Mouse (Mus musculus): ENCODE measurements around the gene Inhbb.

Inhbb gene

DNA sequence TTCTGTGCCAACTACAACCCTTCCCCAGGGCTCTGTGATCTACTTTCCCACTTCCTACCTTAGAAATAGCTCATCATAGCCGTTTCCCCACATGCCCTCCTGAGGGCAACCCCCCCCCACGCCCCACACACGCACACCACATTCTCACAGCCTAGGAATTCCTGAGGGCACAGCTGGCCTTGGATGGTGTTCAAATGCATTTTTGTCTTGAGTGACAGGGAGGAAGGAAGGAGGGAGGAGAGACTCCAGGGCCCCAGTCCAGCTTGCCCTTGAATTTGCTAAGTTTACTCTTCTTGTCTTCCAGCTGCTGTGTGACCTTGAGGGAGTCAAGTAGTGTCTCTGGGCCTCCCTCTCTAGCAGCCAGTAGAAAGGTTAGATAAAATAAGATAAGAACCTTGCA is 17.2 kb downstream of the Inhbb start:
- CTCF ChIA-PET, result interaction anchor here in 3 of 4 experiments (0.5 to 0.9 kb wide), 3 partner anchors 16 to 102 kb away, joined by 4 to 9 read pairs (median 5); no protein-coding TSS in a partner anchor

DNA sequence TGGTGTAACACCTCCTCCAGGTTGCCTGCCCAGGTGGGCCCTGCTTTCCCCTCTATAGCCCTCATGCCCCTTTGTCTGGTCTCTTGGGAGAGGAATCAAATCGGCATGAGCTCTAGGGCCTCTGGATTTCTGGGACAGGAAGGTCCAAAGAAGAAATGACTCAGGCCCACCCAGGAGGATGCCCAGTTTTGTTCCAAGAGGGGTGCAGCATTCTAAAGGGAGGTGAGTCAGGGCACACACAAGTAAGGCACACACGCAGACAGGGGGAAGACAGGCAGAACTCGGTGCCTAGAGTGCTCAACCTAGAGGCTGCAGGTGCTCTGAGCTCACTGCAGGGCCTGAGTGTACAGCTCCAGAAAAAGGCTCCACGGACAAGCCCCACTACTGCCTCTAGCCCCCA is 17.7 kb downstream of the Inhbb start:
- ChIA-PET POLR2A (interaction anchor here in 3 of 4 experiments (0.6 to 2.3 kb wide), 7 partner anchors 14 to 328 kb away, joined by 3 to 20 read pairs (median 3); no protein-coding TSS in a partner anchor), CTCF (interaction anchor here in 1 of 4 experiments (0.6 kb wide), 1 partner anchor 123 kb away, joined by 5 read pairs; no protein-coding TSS in a partner anchor)

More for the DNA sequence above, 17.2 kb downstream of the Inhbb start:
- POLR2A ChIA-PET, result interaction anchor here (0.6 to 2.3 kb wide), 8 partner anchors 11 to 1112 kb away, joined by 3 to 20 read pairs (median 4); no protein-coding TSS in a partner anchor

DNA sequence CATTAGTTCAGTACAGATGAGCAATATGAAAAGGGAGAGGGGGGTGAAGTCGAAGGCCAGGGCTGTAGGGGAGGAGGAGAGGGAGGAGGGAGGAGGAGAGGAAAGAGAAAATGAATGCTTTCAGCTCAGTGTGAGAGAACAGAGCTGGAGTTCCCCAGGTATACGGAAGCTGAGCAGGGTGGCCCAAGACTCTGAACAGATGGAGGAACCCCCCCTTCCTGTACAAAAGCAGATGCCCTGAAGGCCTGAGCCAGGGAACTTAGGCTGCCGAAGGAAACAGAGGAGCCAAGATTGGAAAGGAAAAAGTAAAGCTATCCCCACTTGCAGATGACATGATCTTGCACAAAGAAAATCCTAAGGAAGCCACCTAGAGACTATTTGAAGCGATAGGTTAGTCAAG is 20.8 kb downstream of the Inhbb start:
- ChIA-PET CTCF (interaction anchor here in 1 of 4 experiments (1.0 kb wide), 1 partner anchor 80 kb away, joined by 3 read pairs; no protein-coding TSS in a partner anchor), POLR2A (interaction anchor here in 2 of 4 experiments (1.1 to 1.6 kb wide), 4 partner anchors 9 to 13 kb away, joined by 3 to 6 read pairs (median 4); no protein-coding TSS in a partner anchor)

DNA sequence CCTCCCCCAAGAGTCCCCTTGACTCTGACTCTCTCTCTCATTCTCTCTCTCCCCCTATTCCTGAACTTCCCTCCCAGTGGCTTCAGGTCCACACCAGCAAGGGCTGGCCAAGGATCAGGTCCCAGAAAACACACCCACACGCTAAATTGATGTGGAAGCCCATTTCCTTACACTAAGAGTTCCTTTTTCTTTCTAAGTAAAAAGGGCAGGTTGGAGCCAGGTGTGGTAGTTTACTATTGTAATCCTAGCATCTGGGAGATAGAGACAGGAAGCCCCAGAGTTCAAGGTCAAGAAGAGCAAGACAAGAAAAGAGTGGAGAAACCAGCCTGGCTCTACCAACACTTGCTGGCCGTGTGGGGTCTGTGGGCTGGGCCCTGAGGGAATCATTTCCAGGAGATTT is 23.4 kb downstream of the Inhbb start:
- CTCF ChIA-PET, result interaction anchor here in 1 of 4 experiments (0.9 kb wide), 1 partner anchor 10 kb away, joined by 6 read pairs; no protein-coding TSS in a partner anchor
- POLR2A ChIA-PET, result interaction anchor here (0.6 to 2.5 kb wide), 12 partner anchors 9 to 276 kb away, joined by 3 to 18 read pairs (median 4); no protein-coding TSS in a partner anchor

DNA sequence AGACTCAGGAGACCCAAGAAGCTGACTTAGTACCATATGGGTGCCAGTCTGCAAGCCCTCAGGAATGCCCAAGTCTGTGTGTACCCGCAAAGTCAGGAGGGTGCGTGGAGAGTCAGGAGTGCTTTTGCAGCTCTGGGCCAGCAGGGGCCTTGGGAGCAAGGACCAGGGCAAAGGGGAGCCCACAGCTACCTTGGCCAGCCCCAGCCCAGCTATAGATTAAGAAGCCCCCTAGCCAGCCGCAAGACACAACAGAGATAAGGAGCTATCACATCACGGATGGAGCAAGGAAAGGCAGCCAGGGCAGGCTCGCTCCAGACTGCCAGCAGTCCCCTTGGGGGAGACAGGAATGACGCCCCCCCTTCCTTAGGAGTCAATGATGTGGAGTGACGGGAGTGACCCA is 24.2 kb downstream of the Inhbb start:
- POLR2A ChIA-PET, result interaction anchor here (0.6 to 2.5 kb wide), 18 partner anchors 9 to 474 kb away, joined by 3 to 18 read pairs (median 3); no protein-coding TSS in a partner anchor
- CTCF ChIA-PET, result interaction anchor here in 3 of 4 experiments (0.5 to 1.6 kb wide), 5 partner anchors 8 to 264 kb away, joined by 3 to 8 read pairs (median 5); no protein-coding TSS in a partner anchor

DNA sequence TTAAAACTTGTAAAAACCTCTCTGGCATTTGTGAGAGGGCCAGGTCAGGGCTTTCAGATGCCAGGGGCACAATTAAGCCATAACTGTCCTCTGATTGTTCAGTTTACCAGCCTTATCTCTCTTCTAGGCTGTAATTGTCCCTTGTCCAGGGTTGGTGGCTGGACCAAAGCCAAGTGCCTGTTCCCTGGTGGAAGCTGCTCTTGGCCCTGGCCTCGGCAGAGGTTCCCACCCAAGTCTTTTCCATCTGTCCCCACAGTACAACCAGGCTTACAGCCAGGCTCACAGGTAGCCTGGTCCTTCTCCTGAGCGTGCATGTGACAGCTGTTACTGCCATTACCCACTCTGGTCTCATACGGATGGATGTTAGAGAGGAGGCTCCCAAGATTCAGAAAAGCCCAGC is 30.7 kb downstream of the Inhbb start:
- POLR2A ChIA-PET, result interaction anchor here in 3 of 4 experiments (0.5 to 3.9 kb wide), 8 partner anchors 10 to 624 kb away, joined by 3 to 20 read pairs (median 4); no protein-coding TSS in a partner anchor

DNA sequence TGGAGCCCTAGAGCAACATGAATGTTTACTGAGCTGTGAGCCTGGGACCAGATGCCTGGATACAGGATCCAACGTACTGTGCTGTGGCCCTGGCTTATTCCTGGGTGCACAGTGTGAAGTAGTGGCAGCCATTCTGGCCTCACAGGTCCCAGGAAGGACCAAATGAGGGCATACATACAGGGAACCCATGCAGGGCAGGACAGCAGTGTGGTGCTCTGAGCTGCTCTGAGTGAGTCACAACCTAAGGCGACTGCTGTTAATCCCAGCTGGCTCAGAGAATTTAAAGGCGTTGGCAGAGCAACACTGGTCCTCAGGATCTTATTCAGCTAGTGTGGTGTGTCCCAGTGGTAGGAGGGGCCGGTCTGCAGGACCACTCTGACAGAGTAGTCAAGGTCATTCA is 31.4 kb downstream of the Inhbb start:
- POLR2A ChIA-PET, result interaction anchor here in 3 of 4 experiments (0.5 to 3.9 kb wide), 11 partner anchors 11 to 696 kb away, joined by 3 to 20 read pairs (median 3); no protein-coding TSS in a partner anchor
- CTCF ChIA-PET, result no interaction called here

More for the DNA sequence above, 30.7 kb downstream of the Inhbb start:
- CTCF ChIA-PET, result no interaction called here

DNA sequence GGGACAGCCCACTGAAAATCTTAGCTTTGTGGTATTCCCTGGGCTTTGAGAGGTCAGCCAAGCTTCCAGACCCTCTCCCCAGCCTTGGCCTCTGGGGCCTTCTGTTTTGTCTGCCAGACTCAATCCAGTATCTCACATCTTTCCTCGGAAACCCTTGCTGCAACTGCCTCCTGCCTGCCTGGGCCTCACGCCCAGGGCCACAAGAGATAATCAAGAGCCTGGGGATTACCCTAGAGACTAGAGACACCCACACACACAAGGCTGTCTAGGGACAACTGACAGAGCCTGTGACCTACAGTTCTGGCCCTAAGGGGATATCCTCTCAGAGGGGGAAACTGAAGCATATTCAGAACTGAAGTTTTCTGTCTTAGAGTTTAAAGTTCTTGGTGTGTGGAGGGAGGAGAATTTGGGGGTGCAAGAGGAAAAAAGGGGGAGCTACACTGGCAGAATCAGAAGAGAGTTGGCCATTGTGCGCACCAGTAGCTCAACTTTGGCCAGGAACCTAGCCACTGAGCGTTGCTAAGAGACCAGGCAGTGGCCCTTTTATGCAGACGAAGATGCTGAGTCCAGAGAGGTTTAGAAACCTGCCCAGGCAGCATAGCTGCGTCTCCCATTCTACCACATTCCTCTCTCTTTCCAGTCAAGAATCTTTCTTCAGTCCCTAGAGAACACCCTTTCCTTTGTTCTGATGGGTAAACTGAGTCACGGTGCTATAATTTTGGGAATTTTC is 32.1 kb downstream of the Inhbb start:
- ChIA-PET CTCF (interaction anchor here in 1 of 4 experiments (2.0 kb wide), 1 partner anchor 8 kb away, joined by 8 read pairs; no protein-coding TSS in a partner anchor), POLR2A (interaction anchor here in 3 of 4 experiments (0.7 to 3.9 kb wide), 13 partner anchors 8 to 931 kb away, joined by 3 to 20 read pairs (median 6); no protein-coding TSS in a partner anchor)

DNA sequence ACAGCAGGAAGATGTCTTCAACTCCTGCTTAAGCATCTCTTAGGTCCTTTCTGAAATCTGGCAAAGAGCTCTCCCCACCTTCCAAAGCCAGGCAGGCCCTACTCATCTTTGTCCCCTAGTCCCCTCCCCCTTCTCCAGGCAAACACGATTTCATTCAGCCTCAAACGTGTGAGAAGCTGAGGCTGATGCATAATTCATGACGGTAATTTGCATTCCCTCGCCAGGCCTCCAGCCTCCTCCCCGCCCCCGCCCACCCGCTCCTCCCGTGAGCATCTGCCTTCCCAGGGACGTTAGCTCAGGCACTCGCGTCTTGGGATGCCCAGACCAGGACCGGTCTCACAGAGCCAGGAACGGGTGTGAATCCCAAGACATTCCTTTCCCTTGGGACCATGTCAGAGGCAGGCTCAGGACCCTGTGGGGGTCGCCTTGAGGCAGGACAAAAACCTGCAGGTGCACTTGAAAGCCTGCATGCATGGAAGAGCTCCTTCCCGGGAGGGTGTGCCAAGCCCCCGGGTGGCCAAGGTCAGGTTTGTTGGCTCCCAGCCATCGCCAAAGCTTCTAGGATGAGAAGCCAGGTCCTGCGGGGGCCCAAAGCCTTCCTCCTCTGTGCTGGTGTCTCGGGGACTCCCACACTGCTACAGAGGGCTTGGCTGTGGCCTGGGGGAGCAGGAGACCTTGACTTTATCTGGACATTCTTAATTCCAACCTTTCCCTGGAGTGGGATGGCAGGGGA is 33.2 kb downstream of the Inhbb start:
- POLR2A ChIA-PET, result interaction anchor here (0.6 to 3.9 kb wide), 41 partner anchors 9 to 1763 kb away, joined by 3 to 20 read pairs (median 4); no protein-coding TSS in a partner anchor

DNA sequence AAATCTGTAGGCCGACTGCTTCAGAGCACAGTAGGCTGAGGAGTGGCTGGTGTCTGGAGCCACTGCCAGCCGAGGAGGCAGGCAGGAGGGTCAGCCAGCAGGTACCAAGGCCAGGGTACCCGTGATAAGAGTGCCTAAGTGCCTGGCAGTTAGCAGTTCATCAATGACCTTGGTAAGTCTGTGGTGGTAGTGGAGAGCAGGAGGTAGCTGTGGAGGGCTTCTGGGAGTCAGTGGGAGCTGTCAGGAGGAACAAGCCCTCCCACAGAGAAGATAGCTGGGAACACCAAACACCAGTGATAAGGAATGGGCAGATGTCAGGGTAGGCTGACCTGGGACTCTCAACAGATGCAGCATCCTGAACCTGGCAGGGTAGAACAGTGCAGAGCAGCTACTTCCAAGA is 35.7 kb downstream of the Inhbb start:
- ChIA-PET CTCF (interaction anchor here in 1 of 4 experiments (1.0 kb wide), 1 partner anchor 11 kb away, joined by 3 read pairs; no protein-coding TSS in a partner anchor), POLR2A (interaction anchor here in 3 of 4 experiments (0.6 to 1.7 kb wide), 6 partner anchors 9 to 734 kb away, joined by 3 to 4 read pairs (median 3); partner anchors contain the start of genes 3110009E18Rik (in 1 of the 3) and Dbi (in 1 of the 3))

More for the DNA sequence above, 33.2 kb downstream of the Inhbb start:
- CTCF ChIA-PET, result interaction anchor here (0.5 to 2.0 kb wide), 25 partner anchors 8 to 686 kb away, joined by 3 to 17 read pairs (median 4); no protein-coding TSS in a partner anchor

DNA sequence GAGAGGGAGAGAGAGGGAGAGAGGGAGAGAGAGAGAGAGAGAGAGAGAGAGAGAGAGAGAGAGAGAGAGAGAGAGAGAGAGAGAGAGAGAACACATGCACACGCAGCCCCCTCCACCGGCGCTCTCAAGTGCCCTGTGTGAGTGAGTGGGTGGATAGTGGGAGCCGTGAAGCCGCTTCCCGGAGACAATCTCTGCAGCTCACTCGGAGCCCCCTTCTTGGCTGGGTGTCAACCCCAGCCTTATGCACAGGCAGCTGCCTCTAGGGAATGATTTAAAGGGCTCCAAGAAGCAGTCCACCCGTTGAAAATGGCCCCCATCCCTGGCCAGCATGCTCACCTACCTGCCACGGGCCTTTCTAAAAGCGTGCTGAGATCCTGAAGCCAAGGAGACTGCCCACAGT is 38.1 kb downstream of the Inhbb start:
- CTCF ChIA-PET, result interaction anchor here in 1 of 4 experiments (0.6 kb wide), 1 partner anchor 38 kb away, joined by 3 read pairs; no protein-coding TSS in a partner anchor
- POLR2A ChIA-PET, result interaction anchor here (0.6 to 0.7 kb wide), 4 partner anchors 9 to 821 kb away, joined by 3 to 6 read pairs (median 4); no protein-coding TSS in a partner anchor

DNA sequence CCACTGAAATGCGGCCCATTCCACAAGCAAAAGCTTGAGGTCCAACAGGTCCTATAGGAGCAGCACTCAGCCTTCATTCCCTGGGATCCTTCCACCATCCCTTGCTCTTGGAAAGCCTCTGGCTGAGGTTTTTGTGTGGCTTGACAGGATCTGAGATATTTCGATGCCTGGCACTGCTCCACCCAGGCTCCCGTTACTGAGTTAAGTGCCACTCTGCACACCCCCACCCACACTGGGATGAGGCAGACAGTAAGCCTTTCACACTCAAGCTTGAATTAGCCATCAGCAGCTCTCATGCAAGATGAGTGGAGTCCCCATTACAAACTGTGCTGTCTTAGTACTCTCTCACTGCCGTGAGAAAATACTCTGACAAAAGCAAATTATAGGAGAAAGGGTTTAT is 41.4 kb downstream of the Inhbb start:
- ChIA-PET CTCF (interaction anchor here in 2 of 4 experiments (0.6 to 1.3 kb wide), 3 partner anchors 8 to 720 kb away, joined by 3 to 5 read pairs (median 3); no protein-coding TSS in a partner anchor), POLR2A (interaction anchor here in 2 of 4 experiments (0.5 to 1.9 kb wide), 6 partner anchors 8 to 45 kb away, joined by 3 to 8 read pairs (median 4); no protein-coding TSS in a partner anchor)

DNA sequence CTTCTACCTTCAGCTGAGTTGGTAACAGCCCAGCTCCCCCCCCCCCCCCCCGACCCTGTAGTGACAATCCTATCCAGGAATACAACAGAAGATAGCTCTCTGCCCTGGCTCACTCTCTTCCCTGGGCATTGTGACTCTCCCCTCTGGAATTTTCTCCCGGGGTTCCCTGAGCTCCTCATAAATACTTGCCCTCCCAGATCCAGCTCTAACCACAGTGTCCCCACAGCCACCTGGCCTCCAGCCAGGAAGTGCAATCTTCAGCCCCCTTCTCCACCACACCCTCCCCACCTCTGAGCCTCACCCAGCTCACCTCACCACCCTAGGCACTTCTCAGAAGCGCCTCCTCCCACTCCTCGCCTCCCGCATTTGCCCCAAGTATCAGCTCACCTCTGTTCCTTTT is 46.7 kb downstream of the Inhbb start:
- CTCF ChIA-PET, result interaction anchor here in 2 of 4 experiments (0.6 to 0.7 kb wide), 4 partner anchors 13 to 645 kb away, joined by 4 to 11 read pairs (median 4); no protein-coding TSS in a partner anchor
- POLR2A ChIA-PET, result interaction anchor here in 3 of 4 experiments (0.6 to 1.3 kb wide), 6 partner anchors 8 to 347 kb away, joined by 3 to 6 read pairs (median 4); no protein-coding TSS in a partner anchor

DNA sequence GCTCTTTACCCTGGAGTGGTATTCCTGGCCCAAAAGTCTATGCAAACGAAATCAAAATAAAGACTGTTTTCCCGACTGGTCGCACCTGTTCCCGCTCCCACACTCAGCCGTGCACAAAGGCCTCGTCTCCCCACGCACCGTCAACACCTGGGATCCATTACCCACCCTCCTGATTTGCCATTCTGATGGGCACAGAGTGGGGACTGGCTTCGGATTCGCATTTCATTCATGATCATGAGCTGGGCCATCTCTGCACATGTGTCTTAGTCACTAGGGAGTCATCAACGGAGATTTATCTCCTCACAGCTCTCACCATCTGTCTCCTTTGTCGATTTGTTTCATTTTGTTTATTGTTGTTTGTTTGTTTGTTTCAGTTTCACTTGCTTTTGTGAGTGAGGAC is 54.5 kb downstream of the Inhbb start:
- ChIA-PET POLR2A (no interaction called here), CTCF (interaction anchor here in 1 of 4 experiments (0.6 kb wide), 1 partner anchor 281 kb away, joined by 3 read pairs; no protein-coding TSS in a partner anchor)

DNA sequence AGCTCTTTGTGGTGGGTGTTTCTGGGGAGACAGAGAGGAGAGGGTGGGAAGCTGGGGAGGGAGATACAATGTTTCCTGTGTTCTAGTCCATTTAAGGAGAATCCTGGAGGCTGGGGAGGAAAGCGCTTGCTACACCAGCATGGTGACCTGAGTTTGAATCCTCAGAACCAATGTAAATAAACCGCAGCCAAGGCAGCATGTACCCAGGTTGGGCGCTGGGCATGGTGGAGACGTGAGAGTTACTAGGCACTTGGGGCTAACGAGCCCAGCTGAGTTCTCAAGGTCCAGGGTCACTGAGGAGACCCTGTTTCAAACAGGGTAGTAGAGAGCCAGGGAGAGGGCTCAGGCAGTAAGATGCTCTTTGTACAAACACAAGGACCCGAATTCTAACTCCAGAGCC is 55.7 kb downstream of the Inhbb start:
- CTCF ChIA-PET, result no interaction called here
- POLR2A ChIA-PET, result interaction anchor here in 1 of 4 experiments (1.2 to 1.8 kb wide), 2 partner anchors 16 to 93 kb away, joined by 3 to 6 read pairs; no protein-coding TSS in a partner anchor
